Mouse (Mus musculus) C2C12 (cell line): ENCODE data around the gene Psmd11. TPM values are rescaled to one million over a fixed set of nuclear protein-coding genes. Genes with fewer than 3 reads are reported as not detected.

ENCODE experiments used
- H3K27me3 ChIP-seq: one replicate; pipeline ENCODE4 v1.6.1; 2011; ENCODE audit not compliant: control insufficient read depth, insufficient read depth, insufficient read length
- H3K36me3 ChIP-seq: one replicate; pipeline ENCODE4 v1.6.1; 2011; ENCODE audit not compliant: control insufficient read depth, insufficient read depth
- H3K4me3 ChIP-seq: one replicate; pipeline ENCODE4 v1.5.1; 2011; ENCODE audit warnings: mild to moderate bottlenecking, control low read depth; ENCODE audit not compliant: poor library complexity, insufficient read depth, severe bottlenecking
- H3K79me2 ChIP-seq: one replicate; pipeline ENCODE4 v1.6.1; 2011; ENCODE audit not compliant: control insufficient read depth, insufficient read depth
- H3K79me3 ChIP-seq: one replicate; pipeline ENCODE4 v1.6.1; 2011; ENCODE audit warnings: low read depth, control low read depth
- H3ac ChIP-seq: one replicate; pipeline ENCODE3; 2011; ENCODE audit warnings: low read depth; ENCODE audit not compliant: control insufficient read depth, insufficient read length
- CEBPB ChIP-seq: IDR thresholded peaks from one replicate; pipeline ENCODE4 v1.6.1; 2011; ENCODE audit warnings: low read depth, mild to moderate bottlenecking, control low read depth, moderate library complexity
- CTCF ChIP-seq: IDR thresholded peaks from one replicate; pipeline ENCODE4 v1.5.1; 2011; ENCODE audit not compliant: control insufficient read depth, insufficient read depth, insufficient read length
- FOSL1 ChIP-seq: IDR thresholded peaks from one replicate; pipeline ENCODE4 v1.8.0; 2011; ENCODE audit warnings: mild to moderate bottlenecking, low read length; ENCODE audit not compliant: poor library complexity, insufficient read depth, severe bottlenecking
- MAX ChIP-seq: IDR thresholded peaks from one replicate; pipeline ENCODE4 v1.6.1; 2011; ENCODE audit warnings: mild to moderate bottlenecking, control low read depth
- MYOD1 ChIP-seq: IDR thresholded peaks from one replicate; pipeline ENCODE4 v1.6.1; 2011; ENCODE audit warnings: low read depth; ENCODE audit not compliant: control insufficient read depth, insufficient read length
- MYOG ChIP-seq: IDR thresholded peaks from one replicate; pipeline ENCODE4 v1.6.1; 2011; ENCODE audit not compliant: control insufficient read depth, insufficient read length; ENCODE audit errors: extremely low read depth
- USF1 ChIP-seq: IDR thresholded peaks from one replicate; pipeline ENCODE4 v1.6.1; 2011; ENCODE audit warnings: low read depth, mild to moderate bottlenecking, control low read depth, moderate library complexity
- polyA plus RNA-seq: library from polyadenylated mRNA; unstranded; fragments of >200 nt; fragmentation: generic; extraction: Trizol; gene quantifications from one replicate; pipeline ENCODE4 v1.2.1, GENCODE M21; 2012; ENCODE audit warnings: missing spikeins

Psmd11 gene
- polyA plus RNA-seq, 1 experiment = 82.9 TPM

DNA sequence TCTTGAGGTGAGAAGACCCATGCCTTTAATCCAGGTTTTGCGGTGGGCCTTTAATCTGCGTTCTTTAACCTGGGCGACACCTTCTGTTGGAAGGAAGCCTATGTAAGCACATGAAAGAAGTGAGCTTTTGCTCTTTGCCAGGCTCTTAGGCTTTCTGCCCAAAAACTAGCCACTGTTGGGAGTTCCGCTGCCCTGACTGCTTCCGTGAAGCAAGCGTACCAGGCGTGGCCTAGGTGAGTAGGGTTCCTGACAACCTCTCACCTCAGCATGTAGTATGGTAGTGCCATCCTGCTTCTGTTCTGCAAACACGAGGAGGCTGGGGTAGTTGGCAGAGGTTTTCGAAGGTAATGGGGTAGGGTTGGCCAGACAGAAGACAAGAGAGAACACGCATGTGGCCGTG lies 46.4 kb downstream of the Psmd11 start:
- H3K4me3 ChIP-seq = no peak overlapping the region
- no peak overlapping the region for H3ac ChIP-seq
- H3K79me2 ChIP-seq = peaks cover 31% of the 10 kb centered on the region
- TF ChIP-seq MYOD1 (no peak), MAX (no peak), CEBPB (no peak), USF1 (no peak), MYOG (no peak)
- H3K79me3 ChIP-seq = peaks cover 23% of the 10 kb centered on the region
- peaks cover 63% of the 10 kb centered on the region for H3K36me3 ChIP-seq
- no peaks in the 10 kb centered on the region for H3K27me3 ChIP-seq

DNA sequence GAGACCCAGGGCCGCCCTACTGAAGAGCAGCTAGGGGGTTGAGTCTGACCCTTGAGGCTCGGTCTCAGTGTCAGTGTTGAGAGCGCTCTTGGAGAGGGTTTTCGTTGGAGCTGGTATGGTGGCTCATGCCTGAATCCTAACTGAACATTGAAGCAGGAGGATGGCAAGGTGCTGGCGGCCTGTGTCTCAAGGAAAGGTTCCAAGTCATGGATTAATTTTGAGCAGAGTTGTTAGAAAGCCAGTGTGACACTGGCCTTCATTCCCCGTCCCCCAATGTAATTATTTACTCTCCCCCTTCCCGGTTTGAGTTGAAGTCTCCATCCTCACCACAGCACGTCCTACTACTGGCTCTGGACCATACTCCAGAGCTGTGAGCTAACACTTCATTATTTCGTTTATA lies 47.1 kb downstream of the Psmd11 start:
- TF ChIP-seq FOSL1 (no peak), MYOG (no peak), USF1 (no peak), CTCF (no peak), MYOD1 (no peak), CEBPB (no peak), MAX (no peak)
- H3K4me3 ChIP-seq = no peak overlapping the region
- peaks cover 38% of the 10 kb centered on the region for H3K79me2 ChIP-seq
- H3ac ChIP-seq = no peak overlapping the region
- H3K79me3 ChIP-seq = peaks cover 30% of the 10 kb centered on the region
- no peaks in the 10 kb centered on the region for H3K27me3 ChIP-seq
- H3K36me3 ChIP-seq = peaks cover 63% of the 10 kb centered on the region

DNA sequence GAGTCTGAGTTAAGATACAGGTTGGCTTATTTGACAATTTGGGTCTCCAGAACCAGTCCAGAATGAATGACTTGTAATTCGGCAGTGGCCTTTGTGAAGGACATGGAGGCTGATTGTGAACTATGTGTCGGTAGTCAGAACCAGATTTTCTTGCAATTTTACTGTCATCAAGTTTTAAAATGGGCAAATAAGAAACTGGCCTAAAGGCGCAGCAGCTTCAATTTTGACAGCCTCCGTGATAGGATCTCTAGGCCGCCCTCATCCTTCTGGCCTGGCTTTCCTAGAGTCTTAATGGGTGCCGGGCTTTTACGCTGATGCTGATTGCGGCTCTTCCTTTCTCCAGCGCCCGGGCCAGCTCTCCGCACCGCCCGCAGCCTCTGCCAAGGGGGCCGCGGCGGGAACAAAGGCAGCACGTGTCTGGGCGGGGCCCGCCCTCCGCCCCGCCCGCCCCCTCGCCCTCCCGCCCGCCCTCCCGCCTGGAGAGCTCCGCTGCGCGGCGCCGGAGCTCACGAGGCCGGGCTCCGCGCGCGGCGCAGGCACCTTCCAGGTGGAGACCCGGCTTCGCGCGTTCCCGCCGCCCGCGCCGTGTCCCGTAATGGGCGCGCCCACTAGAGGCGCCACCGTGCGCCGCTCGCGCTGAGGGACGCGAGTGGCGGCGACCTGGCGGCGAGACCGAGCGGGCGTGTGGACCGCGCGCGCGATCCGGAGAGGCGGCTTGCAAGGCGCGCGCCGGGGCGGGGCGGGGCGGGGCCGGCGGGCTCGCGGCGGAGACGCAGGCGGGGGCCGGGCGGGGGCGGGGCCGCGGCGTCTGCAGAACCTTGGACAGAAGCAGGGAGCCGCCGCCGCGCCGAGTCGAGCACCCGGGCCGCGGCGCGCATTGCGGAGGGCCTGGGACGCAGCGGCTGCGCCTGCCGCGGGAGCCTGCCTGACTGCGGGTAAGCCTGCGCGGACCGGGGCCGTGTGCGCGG lies 48.1 kb downstream of the Psmd11 start, which contains the start of gene Cdk5r1:
Cdk5r1 (plus strand) TSS at position 802 of the 968 bp plus-strand sequence.
- Histone ChIP-seq H3K27me3 (no peaks in the 10 kb centered on the region), H3K36me3 (peaks cover 56% of the 10 kb centered on the region), H3K4me3 (peak within 1 kb of the TSS; percentile 68), H3K79me3 (peaks cover 31% of the 10 kb centered on the region), H3ac (peak within 1 kb of the TSS; percentile 91), H3K79me2 (peaks cover 47% of the 10 kb centered on the region)
- TF ChIP-seq CTCF (peak; percentile 76), MAX (peak; percentile 10), USF1 (no peak)

DNA sequence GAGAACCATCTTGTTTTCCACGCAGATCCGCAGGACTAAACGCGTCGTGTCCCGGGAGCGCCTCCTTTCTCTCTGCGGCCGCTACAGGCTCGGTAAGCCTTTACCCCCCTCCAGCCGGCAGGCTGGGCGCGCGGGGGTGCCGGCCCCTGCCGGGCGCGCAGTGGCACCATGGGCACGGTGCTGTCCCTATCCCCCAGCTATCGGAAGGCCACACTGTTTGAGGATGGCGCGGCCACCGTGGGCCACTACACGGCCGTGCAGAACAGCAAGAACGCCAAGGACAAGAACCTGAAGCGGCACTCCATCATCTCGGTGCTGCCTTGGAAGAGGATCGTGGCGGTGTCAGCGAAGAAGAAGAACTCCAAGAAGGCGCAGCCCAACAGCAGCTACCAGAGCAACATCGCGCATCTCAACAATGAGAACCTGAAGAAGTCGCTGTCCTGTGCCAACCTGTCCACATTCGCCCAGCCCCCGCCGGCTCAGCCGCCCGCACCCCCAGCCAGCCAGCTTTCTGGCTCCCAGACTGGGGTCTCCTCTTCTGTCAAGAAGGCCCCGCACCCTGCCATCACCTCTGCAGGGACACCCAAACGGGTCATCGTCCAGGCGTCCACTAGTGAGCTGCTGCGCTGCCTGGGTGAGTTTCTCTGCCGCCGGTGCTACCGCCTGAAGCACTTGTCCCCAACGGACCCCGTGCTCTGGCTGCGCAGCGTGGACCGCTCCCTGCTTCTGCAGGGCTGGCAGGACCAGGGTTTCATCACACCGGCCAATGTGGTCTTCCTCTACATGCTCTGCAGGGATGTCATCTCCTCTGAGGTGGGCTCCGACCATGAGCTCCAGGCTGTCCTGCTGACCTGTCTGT lies 49.2 kb downstream of the Psmd11 start:
- peaks cover 50% of the 10 kb centered on the region for H3K79me2 ChIP-seq

DNA sequence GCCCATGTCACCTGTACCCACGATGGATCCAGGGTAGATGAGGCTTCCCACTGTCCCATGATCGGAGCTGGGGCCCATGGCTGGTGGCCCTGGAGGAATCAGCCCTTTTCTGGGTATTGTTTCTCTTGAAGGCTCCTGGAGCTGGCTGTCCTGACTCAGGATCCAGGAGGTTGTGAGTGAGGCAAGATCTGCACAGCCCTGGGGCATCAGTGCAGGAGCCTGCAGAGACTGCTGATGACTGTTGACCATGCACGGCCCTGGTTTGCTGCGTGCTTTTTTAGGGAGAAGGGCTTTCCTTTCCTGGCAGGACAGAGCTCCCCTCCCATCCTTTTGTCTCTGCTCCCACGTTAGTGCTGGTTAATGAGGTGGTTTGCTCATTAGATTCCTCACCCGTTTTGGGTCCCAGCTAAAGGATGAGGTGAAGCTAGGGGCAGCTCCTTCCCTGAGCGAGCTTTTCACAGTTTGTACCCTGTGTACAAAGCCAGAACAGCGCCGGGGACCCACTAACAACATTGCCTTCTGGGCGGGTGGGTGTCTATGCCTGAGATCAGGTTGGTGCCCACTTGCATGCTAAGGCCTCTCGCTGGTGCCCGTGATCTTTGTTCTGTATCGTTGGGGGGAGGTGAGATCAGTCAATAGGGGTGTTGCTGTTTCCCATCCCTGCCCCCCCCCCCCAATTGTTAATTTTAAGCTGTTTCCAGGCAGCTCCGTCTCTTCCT lies 50.4 kb downstream of the Psmd11 start:
- H3K36me3 ChIP-seq = peaks cover 35% of the 10 kb centered on the region
- peaks cover 50% of the 10 kb centered on the region for H3K79me2 ChIP-seq
- H3K79me3 ChIP-seq = peaks cover 31% of the 10 kb centered on the region
- H3K4me3 ChIP-seq = peak overlapping the region; percentile 14
- no peaks in the 10 kb centered on the region for H3K27me3 ChIP-seq
- H3ac ChIP-seq = no peak overlapping the region
- TF ChIP-seq MYOD1 (no peak), FOSL1 (no peak), USF1 (no peak), CTCF (no peak)

More for the DNA sequence above, 49.2 kb downstream of the Psmd11 start:
- H3K27me3 ChIP-seq = no peaks in the 10 kb centered on the region
- H3K36me3 ChIP-seq = peaks cover 47% of the 10 kb centered on the region
- peak overlapping the region; percentile 68 for H3K4me3 ChIP-seq
- TF ChIP-seq FOSL1 (no peak), MYOG (no peak), MYOD1 (no peak), MAX (no peak), CTCF (no peak), CEBPB (no peak), USF1 (no peak)
- peaks cover 31% of the 10 kb centered on the region for H3K79me3 ChIP-seq
- H3ac ChIP-seq = peak overlapping the region; percentile 91
